Mouse (Mus musculus) layer of hippocampus, postnatal 36 days (tissue): ENCODE data around the gene Ccdc27. TPM values are rescaled to one million over a fixed set of nuclear protein-coding genes. Genes with fewer than 3 reads are reported as not detected.

Experiments used
- DNase-seq, 2 experiments: peaks; one replicate each; pipeline ENCODE4 v3.0.0; 2022
- total RNA-seq, 2 experiments: library from RNA; stranded (reverse); gene quantifications; 2 replicates each; pipeline ENCODE4 v1.2.3; 2021

The Ccdc27 gene
- total RNA-seq = 1 to 10 TPM; 1.1 to 1.3 TPM

GRCm38 (mm10) chr4:154042577-154042976 is at the start of gene Ccdc27:
Gene Ccdc27, minus strand, starts transcription at chr4:154042677.
- DNase-seq = no peak

GRCm38 (mm10) chr4:154091356-154091755 is 48.9 kb upstream of the Ccdc27 start:
- DNase-seq = no peak

- no peak for DNase-seq
These were observed 46.7 kb upstream of the Ccdc27 start for GRCm38 (mm10) chr4:154089205-154089604.

GRCm38 (mm10) chr4:154086436-154086835 is 44.0 kb upstream of the Ccdc27 start:
- peak in 1 of 2 experiments; percentile 14 for DNase-seq

GRCm38 (mm10) chr4:154085856-154086255 is 43.4 kb upstream of the Ccdc27 start:
- DNase-seq = peak in 1 of 2 experiments; percentile 48

GRCm38 (mm10) chr4:154081974-154082373 is 39.5 kb upstream of the Ccdc27 start:
- no peak for DNase-seq

GRCm38 (mm10) chr4:154081021-154081420 is 38.5 kb upstream of the Ccdc27 start:
- no peak for DNase-seq

- no peak for DNase-seq
These were observed 37.7 kb upstream of the Ccdc27 start for GRCm38 (mm10) chr4:154080211-154080610.

- no peak for DNase-seq
These were observed 29.5 kb upstream of the Ccdc27 start for GRCm38 (mm10) chr4:154071941-154072340.

- no peak for DNase-seq
These were observed 29.0 kb upstream of the Ccdc27 start for GRCm38 (mm10) chr4:154071521-154071920.

GRCm38 (mm10) chr4:154070896-154071295 is 28.4 kb upstream of the Ccdc27 start:
- no peak for DNase-seq

GRCm38 (mm10) chr4:154064827-154065773 is 22.6 kb upstream of the Ccdc27 start:
- DNase-seq = peak; percentile 31 to 39

GRCm38 (mm10) chr4:154057696-154058095 is 15.2 kb upstream of the Ccdc27 start:
- no peak for DNase-seq

GRCm38 (mm10) chr4:154056661-154057060 is 14.2 kb upstream of the Ccdc27 start:
- DNase-seq = no peak

- DNase-seq = no peak
These were observed 13.6 kb upstream of the Ccdc27 start for GRCm38 (mm10) chr4:154056046-154056445.

- no peak for DNase-seq
These were observed 13.0 kb upstream of the Ccdc27 start for GRCm38 (mm10) chr4:154055482-154055881.

- DNase-seq = no peak
These were observed 10.6 kb upstream of the Ccdc27 start for GRCm38 (mm10) chr4:154053065-154053464.

- no peak for DNase-seq
These were observed 8.9 kb upstream of the Ccdc27 start for GRCm38 (mm10) chr4:154051401-154051800.

GRCm38 (mm10) chr4:154045837-154046236 is 3.4 kb upstream of the Ccdc27 start:
- DNase-seq = no peak

- DNase-seq = no peak
These were observed 5.4 kb downstream of the Ccdc27 start for GRCm38 (mm10) chr4:154037123-154037522.

- DNase-seq = no peak
These were observed 13.8 kb downstream of the Ccdc27 start for GRCm38 (mm10) chr4:154028646-154029045.

- no peak for DNase-seq
These were observed 14.4 kb downstream of the Ccdc27 start for GRCm38 (mm10) chr4:154028066-154028465.

GRCm38 (mm10) chr4:154026441-154026761 is 16.1 kb downstream of the Ccdc27 start:
- no peak for DNase-seq
